Mouse (Mus musculus): ENCODE measurements at regions not wholly inside any gene's neighbourhood (a gene's known extent, or its start where the extent isn't known, plus 50 kb on each side); places are given as distances from the start of the nearest gene placed in this dataset.

- Histone ChIP-seq H3K4me3 (replicated peaks; ENCODE audit: low read length) (no peak overlapping the region), H3K4me1 (replicated peaks; ENCODE audit: low read depth, low read length) (no peaks in the 10 kb centered on the region), H3K27me3 (ENCODE audit: insufficient read depth, low read length) (no peaks in the 10 kb centered on the region), H3K9me3 (ENCODE audit: low read length) (no peaks in the 10 kb centered on the region), H3K36me3 (ENCODE audit: insufficient read depth, low read length) (no peaks in the 10 kb centered on the region)
- no peak for TF ChIP-seq POU5F1 (IDR thresholded peaks at IDR 0.05; ENCODE audit: borderline replicate concordance, low read length)
- no peak for TF ChIP-seq CTCF (conservative IDR thresholded peaks at IDR 0.05; ENCODE audit: low read length)
- TF ChIP-seq NANOG (IDR thresholded peaks at IDR 0.05; ENCODE audit: borderline replicate concordance, low read length): no peak
Measured at GRCm38 (mm10) chr10:96499274-96499673, 117.5 kb upstream of the Btg1 start.

GRCm38 (mm10) chr10:96502090-96502728 lies 114.6 kb upstream of the Btg1 start:
- no peak for TF ChIP-seq NANOG (IDR thresholded peaks at IDR 0.05; ENCODE audit: borderline replicate concordance, low read length)
- TF ChIP-seq CTCF (conservative IDR thresholded peaks at IDR 0.05; ENCODE audit: low read length): no peak
- no peak for TF ChIP-seq POU5F1 (IDR thresholded peaks at IDR 0.05; ENCODE audit: borderline replicate concordance, low read length)
- no peaks in the 10 kb centered on the region for H3K4me1 ChIP-seq (replicated peaks; ENCODE audit: low read depth, low read length)

GRCm38 (mm10) chr10:96502736-96503135 lies 114.1 kb upstream of the Btg1 start:
- H3K9me3 ChIP-seq (ENCODE audit: low read length): no peaks in the 10 kb centered on the region
- H3K4me1 ChIP-seq (replicated peaks; ENCODE audit: low read depth, low read length): no peaks in the 10 kb centered on the region
- H3K27me3 ChIP-seq (ENCODE audit: insufficient read depth, low read length): no peaks in the 10 kb centered on the region
- no peak overlapping the region for H3K4me3 ChIP-seq (replicated peaks; ENCODE audit: low read length)
- TF ChIP-seq NANOG (IDR thresholded peaks at IDR 0.05; ENCODE audit: borderline replicate concordance, low read length) (no peak), POU5F1 (IDR thresholded peaks at IDR 0.05; ENCODE audit: borderline replicate concordance, low read length) (no peak), CTCF (conservative IDR thresholded peaks at IDR 0.05; ENCODE audit: low read length) (no peak)
- no peaks in the 10 kb centered on the region for H3K36me3 ChIP-seq (ENCODE audit: insufficient read depth, low read length)

More at GRCm38 (mm10) chr10:96502090-96502728, 114.6 kb upstream of the Btg1 start:
- Histone ChIP-seq H3K36me3 (ENCODE audit: insufficient read depth, low read length) (no peaks in the 10 kb centered on the region), H3K9me3 (ENCODE audit: low read length) (no peaks in the 10 kb centered on the region), H3K4me3 (replicated peaks; ENCODE audit: low read length) (no peak overlapping the region), H3K27me3 (ENCODE audit: insufficient read depth, low read length) (no peaks in the 10 kb centered on the region)

- Histone ChIP-seq H3K4me1 (replicated peaks; ENCODE audit: low read depth, low read length) (no peaks in the 10 kb centered on the region), H3K9me3 (ENCODE audit: low read length) (no peaks in the 10 kb centered on the region), H3K36me3 (ENCODE audit: insufficient read depth, low read length) (no peaks in the 10 kb centered on the region), H3K4me3 (replicated peaks; ENCODE audit: low read length) (no peak overlapping the region), H3K27me3 (ENCODE audit: insufficient read depth, low read length) (no peaks in the 10 kb centered on the region)
- TF ChIP-seq NANOG (IDR thresholded peaks at IDR 0.05; ENCODE audit: borderline replicate concordance, low read length): no peak
- no peak for TF ChIP-seq CTCF (conservative IDR thresholded peaks at IDR 0.05; ENCODE audit: low read length)
- no peak for TF ChIP-seq POU5F1 (IDR thresholded peaks at IDR 0.05; ENCODE audit: borderline replicate concordance, low read length)
Measured at GRCm38 (mm10) chr10:96504340-96504739, 112.5 kb upstream of the Btg1 start.

GRCm38 (mm10) chr10:96515164-96515922 lies 101.5 kb upstream of the Btg1 start:
- TF ChIP-seq POU5F1 (IDR thresholded peaks at IDR 0.05; ENCODE audit: borderline replicate concordance, low read length) (no peak), NANOG (IDR thresholded peaks at IDR 0.05; ENCODE audit: borderline replicate concordance, low read length) (no peak), CTCF (conservative IDR thresholded peaks at IDR 0.05; ENCODE audit: low read length) (no peak)
- 0 out of 2 replicates have a peak, but pooled peaks cover 3% of the 10 kb centered on the region for H3K9me3 ChIP-seq (ENCODE audit: low read length)
- H3K27me3 ChIP-seq (ENCODE audit: insufficient read depth, low read length): no peaks in the 10 kb centered on the region
- H3K4me1 ChIP-seq (replicated peaks; ENCODE audit: low read depth, low read length): peaks cover 4% of the 10 kb centered on the region; the same call in 1 of the 2 replicates
- H3K4me3 ChIP-seq (replicated peaks; ENCODE audit: low read length): no peak overlapping the region
- no peaks in the 10 kb centered on the region for H3K36me3 ChIP-seq (ENCODE audit: insufficient read depth, low read length)

- Histone ChIP-seq H3K4me3 (replicated peaks; ENCODE audit: low read length) (no peak overlapping the region), H3K9me3 (ENCODE audit: low read length) (0 out of 2 replicates have a peak, but pooled peaks cover 3% of the 10 kb centered on the region), H3K27me3 (ENCODE audit: insufficient read depth, low read length) (no peaks in the 10 kb centered on the region), H3K4me1 (replicated peaks; ENCODE audit: low read depth, low read length) (peaks cover 4% of the 10 kb centered on the region; the same call in 1 of the 2 replicates), H3K36me3 (ENCODE audit: insufficient read depth, low read length) (no peaks in the 10 kb centered on the region)
- TF ChIP-seq CTCF (conservative IDR thresholded peaks at IDR 0.05; ENCODE audit: low read length) (no peak), NANOG (IDR thresholded peaks at IDR 0.05; ENCODE audit: borderline replicate concordance, low read length) (no peak), POU5F1 (IDR thresholded peaks at IDR 0.05; ENCODE audit: borderline replicate concordance, low read length) (no peak)
Measured at GRCm38 (mm10) chr10:96515923-96516258, 100.9 kb upstream of the Btg1 start.

- Histone ChIP-seq H3K36me3 (ENCODE audit: insufficient read depth, low read length) (no peaks in the 10 kb centered on the region), H3K9me3 (ENCODE audit: low read length) (no peaks in the 10 kb centered on the region), H3K4me1 (replicated peaks; ENCODE audit: low read depth, low read length) (peaks cover 4% of the 10 kb centered on the region; the same call in 1 of the 2 replicates), H3K27me3 (ENCODE audit: insufficient read depth, low read length) (no peaks in the 10 kb centered on the region), H3K4me3 (replicated peaks; ENCODE audit: low read length) (no peak overlapping the region)
- TF ChIP-seq NANOG (IDR thresholded peaks at IDR 0.05; ENCODE audit: borderline replicate concordance, low read length): no peak
- TF ChIP-seq CTCF (conservative IDR thresholded peaks at IDR 0.05; ENCODE audit: low read length): no peak
- TF ChIP-seq POU5F1 (IDR thresholded peaks at IDR 0.05; ENCODE audit: borderline replicate concordance, low read length): no peak
Measured at GRCm38 (mm10) chr10:96519411-96519810, 97.4 kb upstream of the Btg1 start.

GRCm38 (mm10) chr10:96520995-96521760 lies 95.6 kb upstream of the Btg1 start:
- Histone ChIP-seq H3K9me3 (ENCODE audit: low read length) (no peaks in the 10 kb centered on the region), H3K27me3 (ENCODE audit: insufficient read depth, low read length) (no peaks in the 10 kb centered on the region), H3K4me1 (replicated peaks; ENCODE audit: low read depth, low read length) (peaks cover 4% of the 10 kb centered on the region; the same call in 1 of the 2 replicates), H3K4me3 (replicated peaks; ENCODE audit: low read length) (no peak overlapping the region), H3K36me3 (ENCODE audit: insufficient read depth, low read length) (no peaks in the 10 kb centered on the region)
- TF ChIP-seq CTCF (conservative IDR thresholded peaks at IDR 0.05; ENCODE audit: low read length) (no peak), NANOG (IDR thresholded peaks at IDR 0.05; ENCODE audit: borderline replicate concordance, low read length) (no peak), POU5F1 (IDR thresholded peaks at IDR 0.05; ENCODE audit: borderline replicate concordance, low read length) (no peak)
